Mouse (Mus musculus) myocyte (in vitro differentiated cells): ENCODE data around the gene 2700081O15Rik.

Experiments
- CEBPB ChIP-seq: IDR thresholded peaks from 2 replicates; pipeline ENCODE4 v1.6.1; 2011; ENCODE audit warnings: mild to moderate bottlenecking, moderate library complexity; ENCODE audit not compliant: poor library complexity, insufficient read depth, severe bottlenecking
- E2F4 ChIP-seq: IDR thresholded peaks from one replicate; pipeline ENCODE4 v1.6.1; 2011; ENCODE audit warnings: mild to moderate bottlenecking, control low read depth, moderate library complexity; ENCODE audit not compliant: insufficient read depth
- MAX ChIP-seq: IDR thresholded peaks from one replicate; pipeline ENCODE4 v1.6.1; 2011; ENCODE audit warnings: low read depth, mild to moderate bottlenecking, control low read depth
- MYOD1 ChIP-seq, 3 experiments: IDR thresholded peaks; one replicate each; pipeline ENCODE4 v1.6.1; 2011; ENCODE audit warnings: control low read depth in 2 of 3, low read depth in 2 of 3, mild to moderate bottlenecking in 2 of 3, moderate library complexity in 1 of 3; ENCODE audit not compliant: insufficient read length in 2 of 3, control insufficient read depth in 1 of 3
- MYOG ChIP-seq, 3 experiments: IDR thresholded peaks; one replicate each; pipeline ENCODE4 v1.6.1; 2011; ENCODE audit warnings: control low read depth in 2 of 3, low read depth in 2 of 3, mild to moderate bottlenecking in 2 of 3; ENCODE audit not compliant: insufficient read length in 2 of 3, control insufficient read depth in 1 of 3, insufficient read depth in 1 of 3
- POLR2A ChIP-seq: IDR thresholded peaks from one replicate; pipeline ENCODE4 v1.6.1; 2011; ENCODE audit warnings: low read depth, mild to moderate bottlenecking, control low read depth, moderate library complexity; ENCODE audit not compliant: insufficient read length
- REST ChIP-seq: IDR thresholded peaks from one replicate; pipeline ENCODE4 v1.6.1; 2011; ENCODE audit warnings: mild to moderate bottlenecking, control low read depth, moderate library complexity; ENCODE audit not compliant: insufficient read depth, insufficient read length
- TCF12 ChIP-seq: IDR thresholded peaks from one replicate; pipeline ENCODE4 v1.6.1; 2011; ENCODE audit warnings: mild to moderate bottlenecking, control low read depth; ENCODE audit not compliant: poor library complexity, insufficient read depth, severe bottlenecking
- USF1 ChIP-seq: IDR thresholded peaks from one replicate; pipeline ENCODE4 v1.6.1; 2011; ENCODE audit warnings: low read depth, mild to moderate bottlenecking, control low read depth, moderate library complexity

- TF ChIP-seq POLR2A (no peak), MYOG (IDR thresholded peaks at IDR 0.05; ENCODE audit: control insufficient read depth in 1 of 3, insufficient read depth in 1 of 3, insufficient read length in 2 of 3, low read depth in 2 of 3) (no peak), MYOD1 (IDR thresholded peaks at IDR 0.05; ENCODE audit: control insufficient read depth in 1 of 3, insufficient read length in 2 of 3, low read depth in 2 of 3) (no peak), MAX (no peak), USF1 (no peak), CEBPB (no peak), E2F4 (no peak), REST (no peak), TCF12 (no peak)
Measured at GRCm38 (mm10) chr19:7458901-7459300, 41.5 kb downstream of the 2700081O15Rik start.
